Mouse (Mus musculus) left cerebral cortex, postnatal 10 days (tissue): ENCODE measurements at regions not wholly inside any gene's neighbourhood (a gene's known extent, or its start where the extent isn't known, plus 50 kb on each side); places are given as distances from the start of the nearest gene placed in this dataset.

Source experiments
- DNase-seq, 2 experiments: peaks; one replicate each; pipeline ENCODE4 v3.0.0; 2021 to 2022; ENCODE audit warnings: low spot score in 2 of 2, mixed read lengths in 1 of 2; ENCODE audit errors: extremely low spot score in 1 of 2
- intact Hi-C: fragments of 180-260 bp; cut with DNase I; formaldehyde crosslinking; loops from one replicate; pipeline ENCODE4 v1.15.1; 2025

GRCm38 (mm10) chr15:97448243-97448880 lies 201.3 kb upstream of the Amigo2 start:
- intact Hi-C loops: no loop called here
- no peak for DNase-seq

- no peak for DNase-seq
- intact Hi-C loops: no loop called here
Measured at GRCm38 (mm10) chr15:97446181-97446580, 199.1 kb upstream of the Amigo2 start.

- DNase-seq: no peak
- intact Hi-C loops: no loop called here
Measured at GRCm38 (mm10) chr15:97438235-97438760, 191.2 kb upstream of the Amigo2 start.
